Comparison of ENCODE assay signal across 8 mouse cellular contexts in genomic region chr15:81584466-81584865, GRCm38 (mm10). TPM values are rescaled to one million over a fixed set of nuclear protein-coding genes. Genes with fewer than 3 reads are reported as not detected.
A peak's percentile ranks its signal among the peaks of the same experiment; 100 is the strongest.
DNase-seq lines count a peak whose midpoint lies in the region; ATAC-seq and TF ChIP-seq lines count a peak whose summit lies in the region.

No protein-coding gene starts in this region.

- no peak for TF ChIP-seq POLR2A in bone marrow, adult 2 months (IDR thresholded peaks at IDR 0.05; ENCODE audit: borderline replicate concordance, control insufficient read depth, low read depth, low read length)

- intact Hi-C loops in heart, postnatal 10 days (cut with DNase I): loop anchor here (2.0 kb wide), 1 partner anchor 70 kb away; no protein-coding TSS in a partner anchor

- H3K27me3 ChIP-seq in heart, postnatal 0 days (ENCODE audit: control insufficient read depth, insufficient read depth, low read length): no peaks in the 10 kb centered on the region
- H3K27me3 ChIP-seq in hindbrain, embryonic 11.5 days (ENCODE audit: control insufficient read depth, insufficient read depth, low read length): no peaks in the 10 kb centered on the region
- H3K27me3 ChIP-seq in midbrain, embryonic 11.5 days (ENCODE audit: control insufficient read depth, insufficient read depth, low read length): no peaks in the 10 kb centered on the region

- H3K27ac ChIP-seq in heart, postnatal 0 days (ENCODE audit: low read depth): peak overlapping the region; percentile 84
- H3K27ac ChIP-seq in bone marrow, adult 2 months (ENCODE audit: control insufficient read depth, insufficient read depth, low read depth, low read length, poor library complexity): peak overlapping the region; percentile 89
- H3K27ac ChIP-seq in hindbrain, embryonic 11.5 days (ENCODE audit: low read depth, low read length): no peak overlapping the region
- H3K27ac ChIP-seq in midbrain, embryonic 11.5 days (ENCODE audit: low read depth, low read length): peak overlapping the region; percentile 12

- TF ChIP-seq EP300 in heart, postnatal 0 days (IDR thresholded peaks at IDR 0.05; ENCODE audit: low read depth): no peak

- H3K4me3 ChIP-seq in heart, postnatal 0 days (ENCODE audit: low read depth, low read length): peak overlapping the region; percentile 90
- H3K4me3 ChIP-seq in bone marrow, adult 2 months (replicated peaks; ENCODE audit: control insufficient read depth, low read depth, low read length): peak overlapping the region; percentile 72
- peak overlapping the region; percentile 92 for H3K4me3 ChIP-seq in hindbrain, embryonic 11.5 days (ENCODE audit: low read depth, low read length)
- H3K4me3 ChIP-seq in midbrain, embryonic 11.5 days (ENCODE audit: low read depth, low read length): peak overlapping the region; percentile 99

- no peak for TF ChIP-seq CTCF in heart, postnatal 0 days (IDR thresholded peaks at IDR 0.05; ENCODE audit: low read depth)
- TF ChIP-seq CTCF in bone marrow, adult 2 months (IDR thresholded peaks at IDR 0.05; ENCODE audit: control insufficient read depth, insufficient read depth, low read length): no peak

- H3K9ac ChIP-seq in heart, postnatal 0 days (replicated peaks; ENCODE audit: low read depth, low read length): peak overlapping the region; percentile 80
- H3K9ac ChIP-seq in hindbrain, embryonic 11.5 days (ENCODE audit: low read depth, low read length): peak overlapping the region; percentile 40
- H3K9ac ChIP-seq in midbrain, embryonic 11.5 days (ENCODE audit: low read length): peak overlapping the region; percentile 67

- H3K36me3 ChIP-seq in heart, postnatal 0 days (replicated peaks; ENCODE audit: control insufficient read depth, insufficient read depth, low read length): no peaks in the 10 kb centered on the region
- H3K36me3 ChIP-seq in hindbrain, embryonic 11.5 days (ENCODE audit: control insufficient read depth, insufficient read depth, low read length): no peaks in the 10 kb centered on the region
- H3K36me3 ChIP-seq in midbrain, embryonic 11.5 days (ENCODE audit: control insufficient read depth, insufficient read depth, low read length): no peaks in the 10 kb centered on the region

- H3K4me1 ChIP-seq in heart, postnatal 0 days (ENCODE audit: control insufficient read depth, insufficient read depth): peaks cover 19% of the 10 kb centered on the region
- H3K4me1 ChIP-seq in bone marrow, adult 2 months (ENCODE audit: control insufficient read depth, insufficient read depth, low read length): no peaks in the 10 kb centered on the region; the same call in 1 of the 2 replicates
- no peaks in the 10 kb centered on the region for H3K4me1 ChIP-seq in hindbrain, embryonic 11.5 days (replicated peaks; ENCODE audit: control insufficient read depth, insufficient read depth, low read length)
- peaks cover 15% of the 10 kb centered on the region for H3K4me1 ChIP-seq in midbrain, embryonic 11.5 days (ENCODE audit: control insufficient read depth, insufficient read depth, low read length)

- H3K4me2 ChIP-seq in heart, postnatal 0 days (ENCODE audit: low read depth, low read length): peak overlapping the region; percentile 77
- peak overlapping the region; percentile 38 for H3K4me2 ChIP-seq in hindbrain, embryonic 11.5 days (replicated peaks; ENCODE audit: low read depth, low read length)
- H3K4me2 ChIP-seq in midbrain, embryonic 11.5 days: peak overlapping the region; percentile 57

- 11% methylated on average over 3 of the region's 3 CpGs for WGBS in heart, postnatal 0 days
- 5% methylated on average over 3 of the region's 3 CpGs for WGBS in bone marrow, adult 2 months
- 16% methylated on average over 3 of the region's 3 CpGs for WGBS in hindbrain, embryonic 11.5 days
- WGBS in midbrain, embryonic 11.5 days: 15% methylated on average over 3 of the region's 3 CpGs

- no peak for DNase-seq in heart, postnatal 0 days (ENCODE audit: low spot score)
- DNase-seq in heart, postnatal 10 days: no peak
- DNase-seq in hindbrain, embryonic 11.5 days (ENCODE audit: low spot score): no peak
- no peak for DNase-seq in midbrain, embryonic 11.5 days (ENCODE audit: low spot score, missing footprints)
- no peak for DNase-seq in urinary bladder, postnatal 36 days (ENCODE audit: low spot score in 2 of 2)
- no peak for DNase-seq in embryo, embryonic 11 days
- DNase-seq in thymus, postnatal 10 days (ENCODE audit: low spot score in 2 of 2): no peak

- H3K9me3 ChIP-seq in heart, postnatal 0 days (replicated peaks; ENCODE audit: control insufficient read depth, low read length): no peaks in the 10 kb centered on the region
- no peaks in the 10 kb centered on the region for H3K9me3 ChIP-seq in hindbrain, embryonic 11.5 days (ENCODE audit: control insufficient read depth, low read length)
- H3K9me3 ChIP-seq in midbrain, embryonic 11.5 days (ENCODE audit: control insufficient read depth, low read length): no peaks in the 10 kb centered on the region

- ATAC-seq in heart, postnatal 0 days (ENCODE audit: insufficient read depth, low read depth): no peak
- no peak for ATAC-seq in hindbrain, embryonic 11.5 days (ENCODE audit: low FRiP score)
- no peak for ATAC-seq in midbrain, embryonic 11.5 days (ENCODE audit: low FRiP score)

RNA-seq across cellular contexts. Expression of gene Ep300, which starts 0.7 kb away (rescaled TPM):
- total RNA-seq in heart, postnatal 0 days (2014; rRNA removed; ENCODE audit: low replicate concordance): 24.3 and 38.5 TPM in 2 replicates
- polyA plus RNA-seq in heart, postnatal 0 days (2015; fragmentation: Nextera tagmentation; extraction: Ambion mirVana): 4.0 and 5.6 TPM in 2 replicates
- 10 to 100 TPM; 50.1 to 55.0 TPM for total RNA-seq in heart, postnatal 10 days (2021)
- polyA plus RNA-seq in bone marrow, adult 2 months (2011; ENCODE audit: insufficient read depth, insufficient read length, low replicate concordance, missing spikeins): 22.3 and 55.4 TPM in 2 replicates
- 23.3 and 41.7 TPM in 2 replicates for polyA plus RNA-seq in hindbrain, embryonic 11.5 days (2014; fragmentation: Nextera tagmentation; extraction: Ambion mirVana)
- polyA plus RNA-seq in midbrain, embryonic 11.5 days (2014; fragmentation: Nextera tagmentation; extraction: Ambion mirVana): 23.7 and 25.8 TPM in 2 replicates
